Mouse (Mus musculus) embryonic facial prominence, embryonic 12.5 days (tissue): ENCODE measurements around the gene Stard10. TPM values are rescaled to one million over a fixed set of nuclear protein-coding genes. Genes with fewer than 3 reads are reported as not detected.

ENCODE experiments used
- ATAC-seq: fragments of 200-750 bp; cut with Nextera tagmentation; 2 replicates; pipeline ENCODE4 v1.8.0; 2017; ENCODE audit not compliant: insufficient number of reproducible peaks, insufficient read depth, low FRiP score, low TSS enrichment
- H3K27ac ChIP-seq: fragments of 300-500 bp; sonication (generic); 2 replicates; pipeline ENCODE4 v1.5.1; 2016; ENCODE audit warnings: mild to moderate bottlenecking
- H3K27me3 ChIP-seq: fragments of 300-500 bp; sonication (generic); 2 replicates; pipeline ENCODE4 v1.6.1; 2016; ENCODE audit warnings: mild to moderate bottlenecking, moderate library complexity
- H3K36me3 ChIP-seq: fragments of 300-500 bp; sonication (generic); 2 replicates; pipeline ENCODE4 v1.6.1; 2016; ENCODE audit warnings: mild to moderate bottlenecking
- H3K4me1 ChIP-seq: fragments of 300-500 bp; sonication (generic); 2 replicates; pipeline ENCODE4 v1.6.1; 2016
- H3K4me2 ChIP-seq: fragments of 300-500 bp; sonication (generic); replicated peaks from 2 replicates; pipeline ENCODE4 v1.6.1; 2016; ENCODE audit warnings: mild to moderate bottlenecking, moderate library complexity
- H3K4me3 ChIP-seq: fragments of 300-500 bp; sonication (generic); 2 replicates; pipeline ENCODE4 v1.5.1; 2016; ENCODE audit warnings: mild to moderate bottlenecking
- H3K9ac ChIP-seq: fragments of 300-500 bp; sonication (generic); 2 replicates; pipeline ENCODE4 v1.6.1; 2016; ENCODE audit warnings: mild to moderate bottlenecking, moderate library complexity
- H3K9me3 ChIP-seq: fragments of 300-500 bp; sonication (generic); 2 replicates; pipeline ENCODE4 v1.6.1; 2016; ENCODE audit warnings: mild to moderate bottlenecking, moderate library complexity
- WGBS: fragments of 180-500 bp; shearing (Covaris S2); methylation state at CpG from one replicate; pipeline ENCODE4 v1.1.7; 2016; 5-methylcytosine and 5-hydroxymethylcytosine counted together
- polyA plus RNA-seq: library from polyadenylated mRNA; unstranded; fragments of >200 nt; fragmentation: Nextera tagmentation; extraction: Ambion mirVana; gene quantifications from 2 replicates; pipeline ENCODE4 v1.2.1, GENCODE M21; 2016

Gene Stard10
- polyA plus RNA-seq, 1 experiment from 2014 or later: 19.4 TPM

DNA sequence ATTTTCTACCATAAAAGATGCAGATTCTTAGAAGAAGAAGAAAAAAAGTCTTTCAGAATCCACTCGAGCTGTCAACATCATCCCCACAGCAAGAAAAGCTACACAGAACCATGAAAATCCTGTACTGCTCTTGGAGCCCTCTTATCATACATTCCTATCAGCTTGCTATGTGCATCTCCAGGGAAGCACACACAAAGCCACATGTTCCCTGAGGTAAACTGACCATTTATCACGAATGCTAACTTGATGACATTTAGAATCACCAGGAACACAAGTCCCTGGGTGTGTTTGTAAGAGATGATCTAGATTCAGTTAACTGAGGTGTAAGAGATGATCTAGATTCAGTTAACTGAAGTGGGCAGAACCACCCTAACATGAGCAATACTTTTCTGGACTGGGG, 10.0 kb upstream of the Stard10 start:
- ATAC-seq: no peak

DNA sequence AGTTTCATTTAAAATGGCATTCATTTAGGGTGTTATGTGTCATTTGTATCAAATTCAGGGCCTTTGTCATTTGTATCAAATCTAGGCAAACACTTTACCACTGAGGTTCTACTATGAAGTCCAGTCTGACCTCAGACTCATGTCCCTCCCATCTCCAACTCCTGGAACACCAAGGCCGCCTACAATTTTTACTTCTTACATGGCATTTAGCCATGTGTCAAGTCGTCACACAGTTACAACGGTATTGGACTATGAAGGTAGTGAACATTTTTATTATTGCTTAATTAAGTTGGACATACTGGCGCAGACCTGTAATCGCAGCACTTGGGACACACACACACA, 6.9 kb upstream of the Stard10 start:
- no peaks in the 10 kb centered on the region for H3K27me3 ChIP-seq
- H3K9me3 ChIP-seq: no peaks in the 10 kb centered on the region
- peak overlapping the region; percentile 49 for H3K4me2 ChIP-seq
- 0 out of 2 replicates have a peak overlapping the region, but pooled peaks have one; percentile 87 for H3K27ac ChIP-seq
- peak overlapping the region; percentile 56 for H3K4me3 ChIP-seq
- no peaks in the 10 kb centered on the region for H3K36me3 ChIP-seq
- ATAC-seq: no peak; the same call in none of the 2 replicates
- H3K4me1 ChIP-seq: 0 out of 2 replicates have a peak, but pooled peaks cover 3% of the 10 kb centered on the region
- WGBS: 35% methylated on average over 5 of the region's 5 CpGs
- H3K9ac ChIP-seq: no peak overlapping the region

More for the DNA sequence above, 10.0 kb upstream of the Stard10 start:
- Histone ChIP-seq H3K27me3 (no peaks in the 10 kb centered on the region), H3K27ac (no peak overlapping the region), H3K36me3 (no peaks in the 10 kb centered on the region), H3K9ac (no peak overlapping the region), H3K4me1 (0 out of 2 replicates have a peak, but pooled peaks cover 3% of the 10 kb centered on the region), H3K9me3 (no peaks in the 10 kb centered on the region), H3K4me3 (no peak overlapping the region), H3K4me2 (no peak overlapping the region)
- 34% methylated on average over 2 of the region's 2 CpGs for WGBS

DNA sequence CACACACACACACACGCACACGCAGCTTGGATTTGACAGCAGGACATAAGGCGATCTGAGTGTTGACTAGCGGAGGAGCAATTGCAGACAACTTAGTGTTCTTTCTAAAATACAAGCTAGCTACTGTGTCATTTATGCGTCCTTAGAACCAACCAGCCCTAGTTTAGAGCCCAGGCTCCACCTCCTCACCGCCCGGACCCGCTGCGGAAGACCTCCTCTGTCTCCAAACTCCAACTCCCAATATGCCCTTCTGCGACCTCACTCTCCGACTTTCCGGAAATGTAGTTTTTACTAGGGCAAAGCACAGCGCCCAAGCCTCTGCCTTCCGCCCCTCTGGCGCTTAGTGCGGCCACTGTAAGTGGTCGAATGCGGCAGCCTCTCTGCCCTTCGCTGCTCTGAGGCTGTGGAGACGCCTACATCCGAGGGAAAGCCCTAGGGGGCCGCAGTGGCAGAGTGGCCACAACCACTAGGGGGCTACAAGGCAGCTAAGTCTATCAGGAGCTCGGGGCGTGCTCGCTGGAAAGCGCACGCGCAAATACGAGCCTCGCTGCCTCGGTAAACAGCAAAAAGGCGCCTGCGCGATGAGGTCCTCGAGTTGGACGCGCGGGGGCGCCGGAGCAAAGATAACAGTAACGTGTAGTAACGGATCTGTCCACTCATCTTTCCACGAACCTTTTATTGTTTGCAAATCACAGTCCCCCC, 6.4 kb upstream of the Stard10 start:
- no peaks in the 10 kb centered on the region for H3K9me3 ChIP-seq
- H3K4me3 ChIP-seq: peak overlapping the region; percentile 56
- H3K4me2 ChIP-seq: peak overlapping the region; percentile 49
- no peaks in the 10 kb centered on the region for H3K27me3 ChIP-seq
- WGBS: 1% methylated on average over 43 of the region's 43 CpGs
- ATAC-seq: peak; percentile 92
- H3K4me1 ChIP-seq: 0 out of 2 replicates have a peak, but pooled peaks cover 3% of the 10 kb centered on the region
- peak overlapping the region; percentile 87 for H3K27ac ChIP-seq
- H3K36me3 ChIP-seq: no peaks in the 10 kb centered on the region
- H3K9ac ChIP-seq: peak overlapping the region; percentile 53; the same call in 1 of the 2 replicates

- Histone ChIP-seq H3K27me3 (no peaks in the 10 kb centered on the region), H3K9me3 (no peaks in the 10 kb centered on the region), H3K36me3 (no peaks in the 10 kb centered on the region), H3K27ac (no peak overlapping the region), H3K4me1 (0 out of 2 replicates have a peak, but pooled peaks cover 3% of the 10 kb centered on the region), H3K9ac (peak overlapping the region; percentile 53), H3K4me3 (peak overlapping the region; percentile 56), H3K4me2 (peak overlapping the region; percentile 49)
- no peak for ATAC-seq
- WGBS: 36% methylated on average over 2 of the region's 2 CpGs
These were observed 5.8 kb upstream of the Stard10 start for GRCm38 (mm10) chr7:101311061-101311460.

GRCm38 (mm10) chr7:101313033-101313432, 3.9 kb upstream of the Stard10 start:
- H3K4me2 ChIP-seq: no peak overlapping the region
- 0 out of 2 replicates have a peak, but pooled peaks cover 3% of the 10 kb centered on the region for H3K4me1 ChIP-seq
- H3K9me3 ChIP-seq: no peaks in the 10 kb centered on the region
- 83% methylated on average over 3 of the region's 3 CpGs for WGBS
- no peak overlapping the region for H3K27ac ChIP-seq
- H3K36me3 ChIP-seq: no peaks in the 10 kb centered on the region
- H3K9ac ChIP-seq: no peak overlapping the region
- no peak overlapping the region for H3K4me3 ChIP-seq
- ATAC-seq: no peak
- H3K27me3 ChIP-seq: no peaks in the 10 kb centered on the region

- 66% methylated on average over 5 of the region's 5 CpGs for WGBS
- Histone ChIP-seq H3K36me3 (no peaks in the 10 kb centered on the region), H3K27me3 (peaks cover 6% of the 10 kb centered on the region), H3K27ac (no peak overlapping the region), H3K9ac (no peak overlapping the region), H3K4me1 (0 out of 2 replicates have a peak, but pooled peaks cover 3% of the 10 kb centered on the region), H3K9me3 (no peaks in the 10 kb centered on the region), H3K4me3 (no peak overlapping the region), H3K4me2 (no peak overlapping the region)
- ATAC-seq: no peak
These were observed 2.5 kb upstream of the Stard10 start for GRCm38 (mm10) chr7:101314396-101314795.

GRCm38 (mm10) chr7:101315699-101316098, 1.2 kb upstream of the Stard10 start:
- Histone ChIP-seq H3K9me3 (no peaks in the 10 kb centered on the region), H3K27ac (no peak overlapping the region), H3K27me3 (peaks cover 13% of the 10 kb centered on the region), H3K4me2 (no peak overlapping the region), H3K4me3 (no peak overlapping the region), H3K36me3 (no peaks in the 10 kb centered on the region), H3K4me1 (peaks cover 5% of the 10 kb centered on the region; the same call in 1 of the 2 replicates), H3K9ac (no peak overlapping the region)
- ATAC-seq: no peak

DNA sequence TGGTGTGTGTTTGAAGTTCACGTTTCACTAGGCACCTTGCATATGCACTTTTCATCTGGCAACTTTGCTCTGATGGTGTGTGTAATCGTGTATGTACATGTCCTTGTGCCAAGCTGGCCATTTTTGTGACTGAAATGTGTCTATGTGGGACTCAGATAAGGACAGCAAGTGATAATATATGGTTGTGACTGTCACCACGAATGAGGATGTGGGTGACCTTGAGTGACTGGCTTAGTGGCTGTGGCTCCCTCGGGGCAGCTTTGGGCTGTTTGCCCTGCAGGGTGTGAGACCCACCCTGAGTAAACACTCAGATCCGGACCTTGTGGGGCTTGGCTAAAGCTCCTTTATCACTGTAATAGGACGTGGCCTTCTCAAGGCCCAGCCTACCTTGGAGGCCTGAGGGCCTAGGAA, 290 bp upstream of the Stard10 start:
- 63% methylated on average over 6 of the region's 6 CpGs for WGBS
- no peaks in the 10 kb centered on the region for H3K9me3 ChIP-seq
- H3K36me3 ChIP-seq: no peaks in the 10 kb centered on the region
- H3K4me2 ChIP-seq: no peak overlapping the region
- peaks cover 8% of the 10 kb centered on the region; the same call in 1 of the 2 replicates for H3K4me1 ChIP-seq
- H3K27ac ChIP-seq: no peak overlapping the region
- no peak for ATAC-seq
- no peak overlapping the region for H3K9ac ChIP-seq
- peaks cover 14% of the 10 kb centered on the region for H3K27me3 ChIP-seq
- H3K4me3 ChIP-seq: no peak overlapping the region

- Histone ChIP-seq H3K27ac (no peak overlapping the region), H3K4me3 (no peak overlapping the region), H3K4me2 (no peak overlapping the region), H3K9ac (no peak overlapping the region), H3K4me1 (peaks cover 11% of the 10 kb centered on the region; the same call in 1 of the 2 replicates), H3K36me3 (no peaks in the 10 kb centered on the region), H3K27me3 (peaks cover 28% of the 10 kb centered on the region), H3K9me3 (no peaks in the 10 kb centered on the region)
- no peak for ATAC-seq
- WGBS: 65% methylated on average over 4 of the region's 4 CpGs
These were observed 2.0 kb downstream of the Stard10 start for GRCm38 (mm10) chr7:101318848-101319247.

- 86% methylated on average over 1 of the region's 1 CpGs for WGBS
- ATAC-seq: no peak
- Histone ChIP-seq H3K4me1 (peaks cover 11% of the 10 kb centered on the region; the same call in 1 of the 2 replicates), H3K4me3 (no peak overlapping the region), H3K9me3 (no peaks in the 10 kb centered on the region), H3K27ac (no peak overlapping the region), H3K9ac (no peak overlapping the region), H3K36me3 (no peaks in the 10 kb centered on the region), H3K27me3 (peaks cover 28% of the 10 kb centered on the region), H3K4me2 (no peak overlapping the region)
These were observed 2.9 kb downstream of the Stard10 start for GRCm38 (mm10) chr7:101319796-101320195.

DNA sequence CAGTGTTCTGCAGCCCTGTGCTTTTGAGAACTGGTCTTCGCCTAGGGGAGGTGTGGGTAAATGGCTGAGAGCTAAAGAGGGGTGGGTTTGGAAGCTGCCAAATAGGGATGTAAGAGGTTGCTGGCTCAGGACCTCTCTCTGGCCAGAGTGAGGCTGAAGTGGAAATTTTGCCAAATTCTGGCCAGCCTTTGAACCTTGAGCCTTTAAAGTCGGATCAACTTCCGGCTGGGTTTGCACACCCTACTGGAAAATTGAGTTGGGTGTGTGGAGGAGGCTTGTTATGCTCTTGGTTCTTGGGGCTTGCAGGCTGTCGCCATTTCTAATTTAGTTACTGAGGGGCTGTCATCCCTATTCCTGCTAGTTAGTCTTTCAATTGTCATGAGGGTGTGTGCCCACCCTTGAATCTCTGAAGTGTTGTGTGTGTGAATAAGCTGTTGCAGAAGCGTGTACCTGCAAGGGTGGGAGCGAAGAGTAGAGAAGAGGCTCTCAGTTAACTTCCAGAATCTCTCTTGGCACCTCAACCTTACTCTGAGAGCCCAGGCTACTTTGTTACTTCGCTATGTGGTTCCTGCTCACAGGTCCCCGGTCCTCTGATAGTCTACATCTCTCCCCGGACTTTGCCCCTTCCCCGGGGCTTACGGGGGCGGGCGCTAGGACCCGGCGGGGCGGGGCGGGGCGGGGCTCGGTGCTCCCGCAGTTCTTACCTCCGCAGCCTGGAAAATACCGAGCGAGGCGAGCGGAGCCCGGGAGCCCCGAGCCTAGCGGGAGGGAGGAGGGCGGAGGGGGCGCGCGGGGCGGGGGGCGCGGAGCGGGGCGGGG, 3.7 kb downstream of the Stard10 start:
- H3K27me3 ChIP-seq: peaks cover 28% of the 10 kb centered on the region
- 0 out of 2 replicates have a peak overlapping the region, but pooled peaks have one; percentile 37 for H3K27ac ChIP-seq
- peak overlapping the region; percentile 74 for H3K4me3 ChIP-seq
- H3K4me2 ChIP-seq: peak overlapping the region; percentile 84
- no peaks in the 10 kb centered on the region for H3K36me3 ChIP-seq
- WGBS: 6% methylated on average over 23 of the region's 37 CpGs
- H3K9ac ChIP-seq: peak overlapping the region; percentile 77
- peak; percentile 52; the same call in 1 of the 2 replicates for ATAC-seq
- peaks cover 11% of the 10 kb centered on the region; the same call in 1 of the 2 replicates for H3K4me1 ChIP-seq
- H3K9me3 ChIP-seq: no peaks in the 10 kb centered on the region
